Mouse (Mus musculus): ENCODE measurements around the gene Pp2d1. TPM values are rescaled to one million over a fixed set of nuclear protein-coding genes. Genes with fewer than 3 reads are reported as not detected.
"Not testable (repeated sequence)": the region's sequence is repeated elsewhere in the genome, so short reads cannot be mapped to it uniquely, and the experiment has no call there.

The Pp2d1 gene
- total RNA-seq (2012; rRNA removed) (not detected in 2 replicates), total RNA-seq (2014; rRNA removed) (not detected in 2 replicates), polyA plus RNA-seq (2012; ENCODE audit: insufficient read length, low read depth) (not detected in 2 replicates)

- H3K36me3 ChIP-seq (replicated peaks in 1 of 2; ENCODE audit: control insufficient read depth in 1 of 2, insufficient read depth in 1 of 2, low read length in 1 of 2); DNase-seq (ENCODE audit: extremely low read depth); H3K4me1 ChIP-seq (ENCODE audit: control insufficient read depth in 1 of 2, insufficient read depth in 2 of 2); H3K9ac ChIP-seq (ENCODE audit: insufficient read depth, low read depth); H3K4me3 ChIP-seq (replicated peaks in 1 of 3; ENCODE audit: low read depth in 2 of 3, low read length in 2 of 3, poor library complexity in 1 of 3); H3K27ac ChIP-seq (ENCODE audit: insufficient read depth, low read depth); dilution Hi-C loops (cut with MboI; ENCODE audit: extremely low pct_ligation_motif_present, extremely low pct_unique_long_range_greater_than_20kb, low sequenced_read_pairs); H3K27me3 ChIP-seq (replicated peaks); H3K9me3 ChIP-seq (replicated peaks; ENCODE audit: low read length); H3K4me2 ChIP-seq (ENCODE audit: insufficient read depth, low read depth, poor library complexity, severe bottlenecking); H3K79me2 ChIP-seq (replicated peaks; ENCODE audit: control insufficient read depth, extremely low read depth, insufficient read depth, poor library complexity, severe bottlenecking): not testable (repeated sequence)
- in situ Hi-C loops (cut with MboI; ENCODE audit: low pct_ligation_motif_present, low pct_unique_long_range_greater_than_20kb, low sequenced_read_pairs) = loop anchor here (25.0 kb wide), 1 partner anchor 298 kb away; the partner anchor contains the start of gene Sult1c2
These were observed at the start of gene Pp2d1 for GRCm38 (mm10) chr17:53539351-53539750. TSS of gene Pp2d1 (minus strand) at chr17:53539451.

GRCm38 (mm10) chr17:53588097-53588855 lies 49.0 kb upstream of the Pp2d1 start:
- Histone ChIP-seq H3K4me1 (ENCODE audit: control insufficient read depth in 1 of 2, insufficient read depth in 2 of 2) (peaks cover 16 to 21% of the 10 kb centered on the region in 2 experiments), H3K9me3 (replicated peaks; ENCODE audit: low read length) (no peaks in the 10 kb centered on the region), H3K4me2 (ENCODE audit: insufficient read depth, low read depth, poor library complexity, severe bottlenecking) (peak overlapping the region; percentile 91), H3K4me3 (replicated peaks in 1 of 3; ENCODE audit: low read depth in 2 of 3, low read length in 2 of 3, poor library complexity in 1 of 3) (no peak overlapping the region), H3K27ac (ENCODE audit: insufficient read depth, low read depth) (no peak overlapping the region), H3K36me3 (replicated peaks in 1 of 2; ENCODE audit: control insufficient read depth in 1 of 2, insufficient read depth in 1 of 2, low read length in 1 of 2) (peaks cover 3% of the 10 kb centered on the region in 2 experiments), H3K79me2 (replicated peaks; ENCODE audit: control insufficient read depth, extremely low read depth, insufficient read depth, poor library complexity, severe bottlenecking) (peaks cover 13% of the 10 kb centered on the region), H3K9ac (ENCODE audit: insufficient read depth, low read depth) (peak overlapping the region; percentile 65), H3K27me3 (replicated peaks) (no peaks in the 10 kb centered on the region)
- TF ChIP-seq CTCF (conservative IDR thresholded peaks at IDR 0.05 in 1 of 2, IDR thresholded peaks at IDR 0.05 in 1 of 2; ENCODE audit: low read depth in 2 of 2, low read length in 2 of 2) (0 out of 4 replicates have a peak, but pooled peaks of 1 of the 2 experiments have one; percentile 18), MAX (IDR thresholded peaks at IDR 0.05; ENCODE audit: low read length) (no peak)
- dilution Hi-C loops (cut with MboI; ENCODE audit: extremely low pct_ligation_motif_present, extremely low pct_unique_long_range_greater_than_20kb, low sequenced_read_pairs) (no loop called here), in situ Hi-C loops (cut with MboI; ENCODE audit: low pct_ligation_motif_present, low pct_unique_long_range_greater_than_20kb, low sequenced_read_pairs) (no loop called here)
- DNase-seq (ENCODE audit: extremely low read depth) = no peak

- TF ChIP-seq NRF1 (IDR thresholded peaks at IDR 0.05; ENCODE audit: low read depth, low read length) (no peak), USF1 (IDR thresholded peaks at IDR 0.05; ENCODE audit: low read depth, low read length) (no peak), ETS1 (conservative IDR thresholded peaks at IDR 0.05; ENCODE audit: low read depth, low read length) (peak; percentile 38; the same call in 1 of the 2 replicates), JUN (IDR thresholded peaks at IDR 0.05; ENCODE audit: insufficient read depth, low read depth, low read length) (0 out of 2 replicates have a peak, but pooled peaks have one; percentile 15), CHD1 (IDR thresholded peaks at IDR 0.05; ENCODE audit: low read depth, low read length) (no peak), IRF4 (IDR thresholded peaks at IDR 0.05; ENCODE audit: low read depth, low read length) (no peak), EP300 (IDR thresholded peaks at IDR 0.05; ENCODE audit: low read length) (peak; percentile 56), KAT2A (IDR thresholded peaks at IDR 0.05; ENCODE audit: insufficient replicate concordance, low read length) (no peak), UBTF (IDR thresholded peaks at IDR 0.05; ENCODE audit: low read depth, low read length) (no peak), E2F4 (IDR thresholded peaks at IDR 0.05; ENCODE audit: insufficient replicate concordance, low read depth, low read length) (no peak), JUND (conservative IDR thresholded peaks at IDR 0.05; ENCODE audit: low read depth, low read length) (0 out of 2 replicates have a peak, but pooled peaks have one; percentile 29), RAD21 (IDR thresholded peaks at IDR 0.05; ENCODE audit: low read depth, low read length) (no peak), MEF2A (IDR thresholded peaks at IDR 0.05; ENCODE audit: borderline replicate concordance, low read depth, low read length) (peak; percentile 84), ZC3H11A (IDR thresholded peaks at IDR 0.05; ENCODE audit: low read depth, low read length) (no peak), CHD2 (IDR thresholded peaks at IDR 0.05; ENCODE audit: low read length) (no peak), MYC (IDR thresholded peaks at IDR 0.05; ENCODE audit: low read depth, low read length) (no peak)
- no peaks in the 10 kb centered on the region for H3K9me3 ChIP-seq (replicated peaks; ENCODE audit: low read length)
- H3K27me3 ChIP-seq (replicated peaks) = no peaks in the 10 kb centered on the region
- in situ Hi-C loops (cut with MboI; ENCODE audit: low pct_ligation_motif_present, low pct_unique_long_range_greater_than_20kb, low sequenced_read_pairs) = no loop called here
- H3K9ac ChIP-seq (ENCODE audit: insufficient read depth, low read depth) = peak overlapping the region; percentile 65
- peak overlapping the region; percentile 63 for H3K27ac ChIP-seq (ENCODE audit: insufficient read depth, low read depth)
- H3K79me2 ChIP-seq (replicated peaks; ENCODE audit: control insufficient read depth, extremely low read depth, insufficient read depth, poor library complexity, severe bottlenecking) = peaks cover 13% of the 10 kb centered on the region
- dilution Hi-C loops (cut with MboI; ENCODE audit: extremely low pct_ligation_motif_present, extremely low pct_unique_long_range_greater_than_20kb, low sequenced_read_pairs) = no loop called here
- peaks cover 3% of the 10 kb centered on the region in 2 experiments for H3K36me3 ChIP-seq (replicated peaks in 1 of 2; ENCODE audit: control insufficient read depth in 1 of 2, insufficient read depth in 1 of 2, low read length in 1 of 2)
- H3K4me1 ChIP-seq (ENCODE audit: control insufficient read depth in 1 of 2, insufficient read depth in 2 of 2) = peaks cover 18 to 26% of the 10 kb centered on the region in 2 experiments
- no peak for DNase-seq (ENCODE audit: extremely low read depth)
- peak overlapping the region in 2 of 3 experiments; percentile 3 to 9 for H3K4me3 ChIP-seq (replicated peaks in 1 of 3; ENCODE audit: low read depth in 2 of 3, low read length in 2 of 3, poor library complexity in 1 of 3)
- H3K4me2 ChIP-seq (ENCODE audit: insufficient read depth, low read depth, poor library complexity, severe bottlenecking) = peak overlapping the region; percentile 91
These were observed 48.0 kb upstream of the Pp2d1 start for GRCm38 (mm10) chr17:53587074-53587851.

All from CH12.LX (cell line).